Mouse (Mus musculus): ENCODE measurements around the gene Pecr. TPM values are rescaled to one million over a fixed set of nuclear protein-coding genes. Genes with fewer than 3 reads are reported as not detected.

The Pecr gene
- 1 to 10 TPM; 4.8 to 5.6 TPM for total RNA-seq (2021)
- long read RNA-seq, experiment 1, partial matches to known transcripts, result 0 of 6 reads
- long read RNA-seq, experiment 1, other reads (novel, unspliced or antisense), result 2 of 6 reads
- long read RNA-seq, experiment 2, partial matches to known transcripts, result 0 of 3 reads
- long read RNA-seq, experiment 2, other reads (novel, unspliced or antisense), result 1 of 3 reads

DNA sequence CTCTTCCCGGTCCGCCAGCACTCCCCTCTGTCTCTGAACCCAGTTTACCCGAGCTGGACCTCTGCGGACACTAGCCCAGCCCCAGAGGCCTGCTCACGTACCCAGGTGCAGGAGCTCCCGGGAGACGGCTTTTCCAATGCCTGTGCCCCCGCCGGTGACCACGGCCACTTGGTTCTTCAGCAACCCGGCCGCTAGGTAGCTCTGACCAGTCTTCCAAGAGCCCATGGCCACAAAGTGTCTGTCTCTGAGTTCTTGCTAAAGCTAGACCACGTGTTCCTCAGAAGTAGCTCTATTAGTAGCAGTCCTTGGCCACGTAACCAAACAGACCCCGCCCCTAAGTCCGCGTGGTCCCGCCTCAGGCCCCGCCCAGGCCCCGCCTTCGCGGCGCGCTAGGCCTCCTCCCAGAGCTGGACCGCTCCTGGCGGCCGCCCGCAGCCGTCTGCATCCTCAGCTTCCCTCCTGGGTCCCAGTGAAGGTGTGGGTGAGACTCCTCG lies at the start of gene Pecr, which contains the start of gene Tmem169:
Gene Pecr, minus strand, starts transcription at position 323 of the 494 bp plus-strand sequence.
Gene Tmem169, plus strand, starts transcription at position 378 of the 494 bp plus-strand sequence.
- peak within 1 kb of the TSS; percentile 85 for H3K27ac ChIP-seq
- DNase-seq (ENCODE audit: extremely low spot score in 1 of 2, low spot score in 2 of 2), result peak; percentile 93 to 94
- peak within 1 kb of the TSS; percentile 69 for H3K4me3 ChIP-seq
- TF ChIP-seq CTCF (IDR thresholded peaks at IDR 0.05), result peak; percentile 39
- intact Hi-C loops (cut with DNase I), result loop anchor here (1.0 kb wide), 1 partner anchor 23 kb away; the partner anchor contains the start of gene Xrcc5

DNA sequence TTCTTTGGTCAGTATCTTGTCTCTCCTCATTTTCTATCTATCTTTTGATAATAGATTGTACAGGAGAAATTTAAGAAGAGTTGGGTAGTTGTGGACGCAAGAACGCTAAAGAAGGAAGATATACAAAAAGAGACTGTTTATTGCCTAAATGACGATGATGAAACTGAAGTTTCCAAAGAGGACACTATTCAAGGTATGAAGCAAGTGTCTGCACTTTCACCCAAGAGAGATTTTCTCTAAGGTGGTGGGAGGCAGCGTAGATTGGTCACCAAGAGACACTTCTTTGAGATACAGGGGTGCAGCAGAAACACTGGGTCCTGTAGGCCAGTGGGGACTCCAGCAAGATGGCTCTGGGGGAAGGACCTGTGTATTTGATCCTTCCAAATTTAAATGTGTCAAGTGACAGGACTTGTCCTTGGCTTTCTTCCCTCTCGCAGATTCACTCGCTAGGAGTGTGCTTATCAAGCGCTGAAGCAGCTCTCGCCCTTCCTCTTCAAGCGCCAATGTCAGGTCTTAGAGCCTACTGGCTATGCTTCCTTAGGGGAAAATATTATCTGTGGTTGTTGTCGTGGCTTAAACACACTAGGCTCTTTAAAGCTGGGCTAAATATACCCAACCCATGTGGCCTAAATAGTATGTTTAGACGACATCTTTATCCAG lies 42.2 kb upstream of the Pecr start:
- Histone ChIP-seq H3K27ac (no peak overlapping the region), H3K4me3 (no peak overlapping the region)
- intact Hi-C loops (cut with DNase I), result no loop called here
- TF ChIP-seq CTCF (IDR thresholded peaks at IDR 0.05), result no peak
- no peak for DNase-seq (ENCODE audit: extremely low spot score in 1 of 2, low spot score in 2 of 2)

DNA sequence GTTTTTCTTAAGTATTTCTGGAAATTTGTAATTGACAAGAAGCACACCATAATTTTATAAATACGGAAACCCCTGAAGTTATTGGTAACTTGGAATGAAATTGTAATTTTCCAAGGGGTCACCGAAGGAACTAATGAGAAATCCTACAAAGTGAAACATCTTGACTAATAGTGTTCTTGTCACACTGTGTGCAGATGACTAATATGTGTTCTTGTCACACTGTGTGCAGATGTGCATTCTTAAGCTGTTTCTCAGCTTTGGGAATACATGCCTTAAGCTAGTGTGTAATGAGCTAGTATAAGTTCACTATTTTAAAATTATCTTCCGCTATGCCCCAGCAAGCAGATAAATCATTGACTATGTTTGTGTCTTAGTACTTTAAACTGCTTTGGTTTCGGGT lies 39.1 kb upstream of the Pecr start:
- H3K4me3 ChIP-seq, result no peak overlapping the region
- intact Hi-C loops (cut with DNase I), result no loop called here

DNA sequence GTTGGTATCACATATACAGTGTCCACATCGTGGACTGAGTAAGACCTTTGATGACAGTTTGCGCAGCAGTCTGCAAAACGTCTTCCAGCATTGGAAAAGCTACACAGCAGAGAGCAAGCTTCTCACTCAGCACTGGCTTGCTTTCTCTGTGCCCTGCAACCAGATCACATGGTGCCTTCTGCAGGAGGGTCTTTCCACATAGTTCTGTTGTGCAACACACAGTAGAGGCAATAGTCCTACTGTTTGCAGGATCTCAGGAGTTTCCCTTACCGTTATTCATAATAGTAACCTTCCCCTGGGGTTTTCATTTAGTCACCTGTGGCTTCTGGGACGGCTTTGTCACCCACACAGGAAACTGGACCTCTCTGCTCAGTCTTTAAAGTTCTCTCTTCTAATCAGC lies 36.6 kb upstream of the Pecr start:
- Histone ChIP-seq H3K27ac (no peak overlapping the region), H3K4me3 (no peak overlapping the region)
- no peak for TF ChIP-seq CTCF (IDR thresholded peaks at IDR 0.05)
- intact Hi-C loops (cut with DNase I), result no loop called here
- no peak for DNase-seq (ENCODE audit: extremely low spot score in 1 of 2, low spot score in 2 of 2)

More for the DNA sequence above, 39.1 kb upstream of the Pecr start:
- no peak for DNase-seq (ENCODE audit: extremely low spot score in 1 of 2, low spot score in 2 of 2)
- TF ChIP-seq CTCF (IDR thresholded peaks at IDR 0.05), result no peak
- no peak overlapping the region for H3K27ac ChIP-seq

DNA sequence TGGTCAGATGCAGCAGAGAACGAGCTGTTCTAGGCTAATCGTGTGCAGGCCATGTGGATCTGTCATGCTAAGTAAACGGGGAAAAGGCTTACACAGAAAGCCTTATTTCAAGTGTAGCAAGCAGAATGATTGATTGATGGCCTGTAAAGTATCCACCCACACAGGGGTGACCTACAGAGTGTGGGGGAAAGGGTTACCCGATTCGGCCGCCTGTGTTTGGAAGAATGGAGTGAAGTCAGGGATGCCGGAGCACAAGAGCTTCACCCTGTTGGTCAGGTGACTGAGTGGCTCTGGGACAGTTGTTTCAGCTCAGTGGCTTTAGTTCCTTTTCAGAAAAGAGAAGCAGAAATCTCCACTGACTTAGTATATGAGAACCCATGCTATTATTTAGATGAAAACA lies 32.8 kb upstream of the Pecr start:
- H3K4me3 ChIP-seq, result no peak overlapping the region
- H3K27ac ChIP-seq, result no peak overlapping the region
- intact Hi-C loops (cut with DNase I), result no loop called here
- TF ChIP-seq CTCF (IDR thresholded peaks at IDR 0.05), result no peak
- DNase-seq (ENCODE audit: extremely low spot score in 1 of 2, low spot score in 2 of 2), result no peak

DNA sequence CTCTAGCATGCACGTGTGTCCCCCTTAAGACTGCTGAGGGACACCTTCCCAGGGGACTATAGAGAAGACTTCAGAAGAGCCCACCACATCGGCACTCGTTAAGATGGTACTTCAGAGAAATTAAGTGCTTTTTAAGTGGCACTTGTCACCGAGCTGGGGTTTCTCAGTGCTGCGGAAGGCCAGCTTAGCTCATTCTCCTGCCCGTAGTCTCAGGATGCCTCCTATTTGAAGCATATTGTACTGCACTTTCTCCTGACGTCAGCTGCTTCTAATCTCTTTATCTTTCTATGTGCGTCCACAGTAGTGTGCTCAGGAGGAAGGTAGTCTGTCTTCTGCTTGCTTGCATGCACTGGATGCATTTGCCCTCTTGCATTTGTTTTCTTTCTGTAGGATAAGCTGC lies 32.3 kb upstream of the Pecr start:
- Histone ChIP-seq H3K4me3 (no peak overlapping the region), H3K27ac (no peak overlapping the region)
- intact Hi-C loops (cut with DNase I), result no loop called here
- no peak for TF ChIP-seq CTCF (IDR thresholded peaks at IDR 0.05)
- no peak for DNase-seq (ENCODE audit: extremely low spot score in 1 of 2, low spot score in 2 of 2)

DNA sequence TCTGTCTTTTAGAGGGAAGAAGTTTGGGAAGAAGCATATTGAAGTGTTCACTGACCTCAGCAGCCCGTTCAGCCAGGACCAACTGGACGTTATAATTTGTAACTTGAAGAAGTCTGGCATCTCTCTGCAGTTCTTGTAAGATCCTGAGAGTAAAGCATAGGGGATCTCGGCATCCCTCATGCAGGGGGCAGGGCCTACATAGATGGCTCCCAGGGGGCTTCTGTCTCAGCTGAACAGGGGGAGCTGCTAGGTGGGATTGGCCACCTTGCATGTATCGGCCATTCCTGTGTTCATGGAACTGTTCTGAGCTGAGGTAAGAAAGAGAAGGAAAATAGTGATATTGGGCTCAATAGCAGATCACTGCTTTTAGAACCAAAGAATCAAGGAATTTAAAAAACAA lies 31.3 kb upstream of the Pecr start:
- intact Hi-C loops (cut with DNase I), result no loop called here
- DNase-seq (ENCODE audit: extremely low spot score in 1 of 2, low spot score in 2 of 2), result no peak
- H3K27ac ChIP-seq, result no peak overlapping the region
- no peak for TF ChIP-seq CTCF (IDR thresholded peaks at IDR 0.05)
- H3K4me3 ChIP-seq, result no peak overlapping the region

DNA sequence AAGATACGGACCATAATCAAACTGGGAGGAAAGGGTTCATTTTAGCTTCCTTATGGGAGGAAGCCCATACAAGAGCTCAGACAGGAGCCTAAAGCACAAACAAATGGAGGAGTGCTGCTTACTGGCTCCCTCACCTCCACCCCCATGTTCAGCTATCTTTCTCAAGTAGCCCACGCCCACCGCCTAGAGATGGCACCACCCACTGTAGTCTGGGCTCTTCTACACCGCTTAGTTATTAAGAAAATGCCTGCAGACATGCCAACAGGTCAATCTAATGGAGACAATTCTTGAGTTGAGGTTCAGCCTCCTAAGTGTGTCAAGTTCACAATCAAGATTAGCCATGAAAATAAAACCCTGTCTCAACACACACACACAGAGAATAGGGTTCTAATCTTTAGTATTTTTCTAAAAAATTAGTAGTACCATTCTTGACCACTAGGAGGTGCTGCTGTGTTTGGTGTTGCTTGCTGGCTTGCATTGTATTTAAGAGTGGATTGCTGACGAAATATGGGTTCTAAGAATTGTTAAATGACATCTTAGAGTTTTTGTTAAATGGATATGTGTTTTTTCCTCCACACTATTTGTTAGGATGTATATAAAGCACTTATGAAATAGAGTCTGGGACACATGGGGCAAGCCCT lies 29.4 kb upstream of the Pecr start:
- no peak for DNase-seq (ENCODE audit: extremely low spot score in 1 of 2, low spot score in 2 of 2)

DNA sequence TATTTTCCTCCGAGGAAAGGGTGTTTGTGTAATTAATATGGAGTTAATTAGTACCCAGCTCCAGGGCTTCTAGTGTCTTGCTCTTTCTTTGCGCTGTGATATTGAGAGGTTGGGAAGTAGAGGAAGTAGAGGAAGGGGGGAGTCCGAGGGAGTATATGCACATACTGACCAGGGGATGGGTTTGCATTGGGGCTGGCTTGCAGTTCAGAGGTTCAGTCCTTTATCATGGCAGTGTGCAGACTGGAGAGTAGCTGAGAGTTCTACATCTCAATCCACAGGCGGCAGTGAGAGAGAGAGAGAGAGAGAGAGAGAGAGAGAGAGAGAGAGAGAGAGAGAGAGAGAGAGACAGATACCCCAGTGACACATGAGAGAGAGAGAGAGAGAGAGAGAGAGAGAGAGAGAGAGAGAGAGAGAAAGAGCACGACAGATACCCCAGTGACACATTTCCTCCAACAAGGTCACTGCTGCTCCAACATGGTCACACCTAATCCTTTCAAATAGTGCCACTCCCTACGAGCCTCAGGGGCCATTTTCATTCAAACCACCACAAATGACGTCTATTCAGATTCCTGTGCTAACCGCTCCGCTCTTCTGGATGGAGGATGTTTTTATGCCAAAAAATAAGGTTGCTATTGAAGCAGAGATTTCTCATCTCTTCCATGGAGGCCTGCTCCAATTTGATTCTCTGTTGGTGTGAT lies 28.7 kb upstream of the Pecr start:
- intact Hi-C loops (cut with DNase I), result no loop called here
- no peak for TF ChIP-seq CTCF (IDR thresholded peaks at IDR 0.05)
- Histone ChIP-seq H3K4me3 (no peak overlapping the region), H3K27ac (no peak overlapping the region)
- DNase-seq (ENCODE audit: extremely low spot score in 1 of 2, low spot score in 2 of 2), result no peak

More for the DNA sequence above, 29.4 kb upstream of the Pecr start:
- intact Hi-C loops (cut with DNase I), result no loop called here
- peak; percentile 85 for TF ChIP-seq CTCF (IDR thresholded peaks at IDR 0.05)
- Histone ChIP-seq H3K27ac (no peak overlapping the region), H3K4me3 (no peak overlapping the region)

DNA sequence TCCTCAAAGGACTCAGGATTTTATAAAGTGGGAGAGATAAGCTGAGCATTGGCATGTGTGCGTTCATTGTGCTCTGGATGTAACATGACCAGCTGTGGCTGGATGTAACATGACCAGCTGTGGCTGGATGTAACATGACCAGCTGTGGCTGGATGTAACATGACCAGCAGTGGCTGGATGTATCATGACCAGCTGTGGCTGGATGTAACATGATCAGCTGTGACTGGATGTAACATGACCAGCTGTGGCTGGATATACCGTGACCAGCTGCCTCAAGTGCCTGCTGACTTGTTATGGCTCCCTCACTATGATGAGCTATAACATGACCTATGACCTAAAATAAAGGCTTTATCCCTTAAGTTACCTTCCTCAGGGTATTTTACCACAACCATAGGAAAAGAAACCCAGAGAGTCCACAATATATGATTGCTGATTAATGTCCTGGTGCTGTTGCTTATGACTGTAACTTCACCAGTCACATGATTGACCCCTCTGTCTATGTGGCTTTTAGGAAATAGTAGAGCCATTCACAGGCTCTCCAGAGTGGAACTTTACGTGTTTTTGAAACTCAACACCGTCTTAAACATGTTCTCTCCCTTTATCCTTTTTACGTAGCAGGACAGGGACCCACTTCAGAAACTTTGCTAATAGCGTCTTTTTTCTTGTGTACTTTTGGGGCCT lies 25.8 kb upstream of the Pecr start:
- intact Hi-C loops (cut with DNase I), result loop anchor here (5.0 kb wide), 3 partner anchors 227 to 547 kb away; partner anchors contain the start of genes March4 and Rpl37a
- no peak for DNase-seq (ENCODE audit: extremely low spot score in 1 of 2, low spot score in 2 of 2)

DNA sequence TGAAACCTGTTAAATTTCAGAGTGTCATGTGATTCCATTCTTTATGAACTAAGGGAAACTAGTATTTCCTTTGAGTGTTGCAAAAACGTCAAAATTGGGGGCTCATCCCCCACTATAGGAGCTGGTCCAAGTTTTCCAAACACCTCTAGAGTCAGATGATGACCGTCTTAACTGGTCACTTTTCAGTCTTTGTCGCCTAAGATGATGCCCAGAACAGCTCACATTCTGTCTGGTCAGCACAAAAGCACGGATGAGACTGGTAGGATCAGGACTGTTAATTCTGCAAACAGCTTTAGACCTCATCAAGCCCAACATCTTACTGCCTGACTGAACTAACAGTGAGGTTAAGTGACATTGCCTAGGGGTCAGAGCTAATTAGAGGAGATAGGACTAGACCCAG lies 24.8 kb upstream of the Pecr start:
- DNase-seq (ENCODE audit: extremely low spot score in 1 of 2, low spot score in 2 of 2), result no peak
- H3K27ac ChIP-seq, result no peak overlapping the region
- intact Hi-C loops (cut with DNase I), result loop anchor here (5.0 kb wide), 3 partner anchors 228 to 548 kb away; partner anchors contain the start of genes March4 and Rpl37a
- TF ChIP-seq CTCF (IDR thresholded peaks at IDR 0.05), result no peak
- H3K4me3 ChIP-seq, result no peak overlapping the region

More for the DNA sequence above, 25.8 kb upstream of the Pecr start:
- Histone ChIP-seq H3K4me3 (no peak overlapping the region), H3K27ac (no peak overlapping the region)
- TF ChIP-seq CTCF (IDR thresholded peaks at IDR 0.05), result no peak

Data from left cerebral cortex, adult 2 months (tissue).